11 mouse cellular contexts compared by ENCODE assay signal in the genomic region with DNA sequence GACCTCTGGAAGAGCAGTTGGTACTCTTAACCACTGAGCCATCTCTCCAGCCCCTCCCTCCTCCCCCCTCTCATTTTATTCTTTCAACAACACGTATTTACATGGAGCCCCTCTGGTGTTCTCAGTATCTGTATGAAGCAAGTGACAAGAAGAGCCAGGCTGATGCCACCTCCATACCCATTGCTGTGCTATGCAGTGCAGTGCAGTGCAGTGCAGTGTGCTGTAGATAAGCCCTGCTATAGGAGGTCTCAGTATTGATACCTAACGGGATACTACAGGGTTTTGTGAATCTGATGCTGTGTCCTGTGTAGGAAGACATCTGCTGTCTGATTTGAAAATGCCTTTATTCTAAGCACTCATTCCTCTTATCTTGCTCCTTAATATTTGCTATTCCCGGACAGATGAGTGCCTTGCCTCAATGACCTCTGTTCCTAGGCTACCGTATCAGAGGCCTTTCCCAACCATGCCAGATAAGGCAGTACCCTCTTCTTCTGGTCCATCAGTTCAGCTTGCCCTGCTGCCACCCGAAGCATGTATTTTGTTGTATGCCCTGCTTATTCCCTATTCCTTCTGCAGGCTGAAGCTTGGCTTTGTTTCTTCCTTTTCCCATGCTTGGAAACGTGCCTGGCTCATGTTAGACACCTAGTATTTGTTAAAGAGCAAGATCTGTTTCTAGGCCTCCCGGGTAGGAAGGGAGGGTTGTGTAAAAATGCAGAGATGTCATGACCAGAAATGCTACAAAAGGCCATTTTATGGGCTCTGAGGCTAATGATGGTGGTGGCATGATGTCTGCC.
DNase-seq lines count a peak whose midpoint lies in the region; ATAC-seq and TF ChIP-seq lines count a peak whose summit lies in the region.
"Had no signal": no experiment of that assay in that cellular context is flagged by ENCODE, and none has a peak within 500 bp of the region (broad histone marks: within the 10 kb centered on the region; RNA-seq: fewer than 3 reads in every experiment).

No protein-coding gene starts in this region.

- no peak for DNase-seq in heart, adult 2 months
- DNase-seq in neural tube, embryonic 10.5 days (ENCODE audit: extremely low spot score, low spot score), result no peak
- DNase-seq in cerebellum, postnatal 25 days, result peak; percentile 43 to 62
- no peak for DNase-seq in left cerebral cortex, adult 8-10 months (ENCODE audit: low spot score in 2 of 2)

- peak overlapping the region; percentile 1; the same call in 1 of the 2 replicates for H3K27ac ChIP-seq in heart, embryonic 12.5 days (ENCODE audit: poor library complexity, severe bottlenecking)
- no peak overlapping the region for H3K27ac ChIP-seq in heart, adult 2 months
- 0 out of 2 replicates have a peak overlapping the region, but pooled peaks have one; percentile 18 for H3K27ac ChIP-seq in neural tube, embryonic 13.5 days (replicated peaks)
- H3K27ac ChIP-seq in neural tube, embryonic 15.5 days (replicated peaks), result 0 out of 2 replicates have a peak overlapping the region, but pooled peaks have one; percentile 15
- H3K27ac ChIP-seq: left cerebral cortex, adult 2 months; limb, embryonic 15.5 days had no signal

- no peak for TF ChIP-seq POLR2A in heart, adult 2 months (IDR thresholded peaks at IDR 0.05; ENCODE audit: insufficient read depth, low read depth, low read length)

- H3K4me3 ChIP-seq in heart, embryonic 12.5 days, result no peak overlapping the region
- no peak overlapping the region for H3K4me3 ChIP-seq in heart, adult 2 months
- H3K4me3 ChIP-seq in neural tube, embryonic 13.5 days, result no peak overlapping the region
- no peak overlapping the region for H3K4me3 ChIP-seq in neural tube, embryonic 15.5 days (replicated peaks)
- H3K4me3 ChIP-seq: hindbrain, embryonic 10.5 days; left cerebral cortex, adult 2 months; limb, embryonic 15.5 days had no signal

- intact Hi-C loops in heart, adult 2 months (cut with DNase I), result no loop called here

- ATAC-seq in heart, embryonic 12.5 days (ENCODE audit: insufficient number of reproducible peaks, low FRiP score), result no peak
- peak; percentile 36; the same call in 1 of the 2 replicates for ATAC-seq in neural tube, embryonic 13.5 days (ENCODE audit: low read depth)
- no peak for ATAC-seq in neural tube, embryonic 15.5 days (ENCODE audit: low FRiP score)

- peaks cover 5% of the 10 kb centered on the region; the same call in 1 of the 2 replicates for H3K36me3 ChIP-seq in heart, embryonic 12.5 days
- peaks cover 10% of the 10 kb centered on the region for H3K36me3 ChIP-seq in heart, adult 2 months (ENCODE audit: control insufficient read depth, insufficient read depth, low read length)
- no peaks in the 10 kb centered on the region for H3K36me3 ChIP-seq in neural tube, embryonic 13.5 days
- H3K36me3 ChIP-seq in neural tube, embryonic 15.5 days, result no peaks in the 10 kb centered on the region

- H3K4me2 ChIP-seq in heart, embryonic 12.5 days, result 0 out of 2 replicates have a peak overlapping the region, but pooled peaks have one; percentile 9
- no peak overlapping the region for H3K4me2 ChIP-seq in neural tube, embryonic 13.5 days
- no peak overlapping the region for H3K4me2 ChIP-seq in neural tube, embryonic 15.5 days
- H3K4me2 ChIP-seq: limb, embryonic 15.5 days had no signal

- peaks cover 6% of the 10 kb centered on the region for H3K79me2 ChIP-seq in heart, adult 2 months (replicated peaks; ENCODE audit: control insufficient read depth, insufficient read depth, low read length)

- 52% methylated on average over 7 of the region's 7 CpGs for WGBS in heart, embryonic 12.5 days
- WGBS in heart, adult 2 months, result 43% methylated on average over 7 of the region's 7 CpGs
- 86% methylated on average over 7 of the region's 7 CpGs for WGBS in neural tube, embryonic 13.5 days
- WGBS in neural tube, embryonic 15.5 days, result 87% methylated on average over 7 of the region's 7 CpGs

- no peak for TF ChIP-seq EP300 in heart, adult 2 months (IDR thresholded peaks at IDR 0.05; ENCODE audit: insufficient read depth, low read depth, low read length)

- H3K9ac ChIP-seq in heart, embryonic 12.5 days, result no peak overlapping the region
- H3K9ac ChIP-seq in heart, adult 2 months (ENCODE audit: low read depth, low read length), result no peak overlapping the region
- H3K9ac ChIP-seq in neural tube, embryonic 13.5 days, result no peak overlapping the region
- H3K9ac ChIP-seq in neural tube, embryonic 15.5 days (replicated peaks), result no peak overlapping the region
- H3K9ac ChIP-seq: limb, embryonic 15.5 days had no signal

- H3K27me3 ChIP-seq in heart, embryonic 12.5 days (replicated peaks), result no peaks in the 10 kb centered on the region
- H3K27me3 ChIP-seq in heart, adult 2 months (ENCODE audit: control insufficient read depth, insufficient read depth, low read length), result no peaks in the 10 kb centered on the region
- H3K27me3 ChIP-seq in neural tube, embryonic 13.5 days, result no peaks in the 10 kb centered on the region
- H3K27me3 ChIP-seq in neural tube, embryonic 15.5 days (replicated peaks), result no peaks in the 10 kb centered on the region
- H3K27me3 ChIP-seq: CH12.LX; limb, embryonic 15.5 days had no signal

- no peaks in the 10 kb centered on the region for H3K9me3 ChIP-seq in heart, embryonic 12.5 days (replicated peaks)
- H3K9me3 ChIP-seq in neural tube, embryonic 13.5 days, result no peaks in the 10 kb centered on the region
- H3K9me3 ChIP-seq in neural tube, embryonic 15.5 days (replicated peaks), result no peaks in the 10 kb centered on the region
- H3K9me3 ChIP-seq: hindbrain, embryonic 10.5 days; limb, embryonic 15.5 days had no signal

- peaks cover 46% of the 10 kb centered on the region for H3K4me1 ChIP-seq in heart, embryonic 12.5 days (replicated peaks)
- H3K4me1 ChIP-seq in heart, adult 2 months (ENCODE audit: control insufficient read depth, insufficient read depth, low read length), result peaks cover 9% of the 10 kb centered on the region
- H3K4me1 ChIP-seq in neural tube, embryonic 13.5 days (replicated peaks), result peaks cover 43% of the 10 kb centered on the region
- peaks cover 24% of the 10 kb centered on the region for H3K4me1 ChIP-seq in neural tube, embryonic 15.5 days

- TF ChIP-seq CTCF in heart, adult 2 months (IDR thresholded peaks at IDR 0.05), result no peak

Comparison
In these comparisons a context has a peak if more than half of its experiments do, and no peak if none do; other contexts are left out.
1. DNase-seq: peak in cerebellum, postnatal 25 days (2 of 2); none in heart, adult 2 months (0 of 2), neural tube, embryonic 10.5 days (single experiment) and left cerebral cortex, adult 8-10 months (0 of 2).